Mouse (Mus musculus): ENCODE results near the gene Rapsn.

Rapsn gene

GRCm38 (mm10) chr2:91080784-91081513 is 45.5 kb downstream of the Rapsn start:
- DNase-seq (ENCODE audit: low spot score in 2 of 2), result no peak

- no peak for DNase-seq (ENCODE audit: low spot score in 2 of 2)
Measured at GRCm38 (mm10) chr2:91081775-91082695, 46.6 kb downstream of the Rapsn start, which contains the start of gene Spi1. Gene Spi1 (plus strand): TSS chr2:91082390.

GRCm38 (mm10) chr2:91082844-91083243 is 47.4 kb downstream of the Rapsn start:
- peak; percentile 64 to 69 for DNase-seq (ENCODE audit: low spot score in 2 of 2)

- no peak for DNase-seq (ENCODE audit: low spot score in 2 of 2)
Measured at GRCm38 (mm10) chr2:91083366-91083940, 48.0 kb downstream of the Rapsn start.

GRCm38 (mm10) chr2:91084179-91084820 is 48.9 kb downstream of the Rapsn start:
- no peak for DNase-seq (ENCODE audit: low spot score in 2 of 2)

GRCm38 (mm10) chr2:91085494-91086391 is 50.3 kb downstream of the Rapsn start:
- DNase-seq (ENCODE audit: low spot score in 2 of 2), result no peak

GRCm38 (mm10) chr2:91086392-91087237 is 51.2 kb downstream of the Rapsn start:
- DNase-seq (ENCODE audit: low spot score in 2 of 2), result no peak

GRCm38 (mm10) chr2:91087453-91087852 is 52.0 kb downstream of the Rapsn start:
- no peak for DNase-seq (ENCODE audit: low spot score in 2 of 2)

GRCm38 (mm10) chr2:91088987-91089386 is 53.6 kb downstream of the Rapsn start:
- no peak for DNase-seq (ENCODE audit: low spot score in 2 of 2)

GRCm38 (mm10) chr2:91090208-91090607 is 54.8 kb downstream of the Rapsn start:
- DNase-seq (ENCODE audit: low spot score in 2 of 2), result no peak

GRCm38 (mm10) chr2:91090827-91091226 is 55.4 kb downstream of the Rapsn start:
- no peak for DNase-seq (ENCODE audit: low spot score in 2 of 2)

All from thymus, postnatal 10 days (tissue).